Mouse (Mus musculus) midbrain, embryonic 15.5 days (tissue): Measurements from ENCODE around the gene Htra2. TPM values are rescaled to one million over a fixed set of nuclear protein-coding genes. Genes with fewer than 3 reads are reported as not detected.

Experiments used
- ATAC-seq: fragments of 200-750 bp; cut with Nextera tagmentation; replicated peaks from 2 replicates; pipeline ENCODE4 v1.8.0; 2017; ENCODE audit warnings: moderate TSS enrichment
- H3K27ac ChIP-seq: fragments of 300-500 bp; sonication (generic); 2 replicates; pipeline ENCODE4 v1.5.1; 2015; ENCODE audit warnings: mild to moderate bottlenecking, inconsistent platforms
- H3K27me3 ChIP-seq: fragments of 300-500 bp; sonication (generic); replicated peaks from 2 replicates; pipeline ENCODE4 v1.6.1; 2015; ENCODE audit warnings: inconsistent platforms
- H3K36me3 ChIP-seq: fragments of 300-500 bp; sonication (generic); replicated peaks from 2 replicates; pipeline ENCODE4 v1.6.1; 2015; ENCODE audit warnings: inconsistent platforms
- H3K4me1 ChIP-seq: fragments of 300-500 bp; sonication (generic); 2 replicates; pipeline ENCODE4 v1.6.1; 2015; ENCODE audit warnings: inconsistent platforms
- H3K4me2 ChIP-seq: fragments of 300-500 bp; sonication (generic); 2 replicates; pipeline ENCODE4 v1.6.1; 2015; ENCODE audit warnings: inconsistent platforms, mild to moderate bottlenecking, moderate library complexity
- H3K4me3 ChIP-seq: fragments of 300-500 bp; sonication (generic); 2 replicates; pipeline ENCODE4 v1.5.1; 2015; ENCODE audit warnings: mild to moderate bottlenecking, inconsistent platforms
- H3K9ac ChIP-seq: fragments of 300-500 bp; sonication (generic); 2 replicates; pipeline ENCODE4 v1.6.1; 2015; ENCODE audit warnings: mild to moderate bottlenecking, inconsistent platforms
- H3K9me3 ChIP-seq: fragments of 300-500 bp; sonication (generic); 2 replicates; pipeline ENCODE4 v1.6.1; 2016; ENCODE audit warnings: inconsistent platforms
- WGBS: fragments of 180-500 bp; shearing (Covaris S2); methylation state at CpG from one replicate; pipeline ENCODE4 v1.1.7; 2015; ENCODE audit warnings: mixed read lengths; 5-methylcytosine and 5-hydroxymethylcytosine counted together
- polyA plus RNA-seq: library from polyadenylated mRNA; unstranded; fragments of >200 nt; fragmentation: Nextera tagmentation; extraction: Ambion mirVana; gene quantifications from 2 replicates; pipeline ENCODE4 v1.2.1, GENCODE M21; 2015

The Htra2 gene
- polyA plus RNA-seq, 1 experiment from 2014 or later: 81.2 TPM

- H3K4me1 ChIP-seq: peaks cover 27% of the 10 kb centered on the region
- no peaks in the 10 kb centered on the region for H3K36me3 ChIP-seq
- no peak for ATAC-seq
- peak overlapping the region; percentile 25 for H3K4me3 ChIP-seq
- no peak overlapping the region for H3K9ac ChIP-seq
- WGBS: under 1% methylated on average over 81 of the region's 81 CpGs
- no peak overlapping the region for H3K27ac ChIP-seq
- no peaks in the 10 kb centered on the region for H3K9me3 ChIP-seq
- H3K4me2 ChIP-seq: peak overlapping the region; percentile 38
- peaks cover 94% of the 10 kb centered on the region for H3K27me3 ChIP-seq
Measured at GRCm38 (mm10) chr6:83068706-83069487, 13.8 kb upstream of the Htra2 start.

GRCm38 (mm10) chr6:83068221-83068620 lies 13.1 kb upstream of the Htra2 start:
- Histone ChIP-seq H3K4me1 (peaks cover 27% of the 10 kb centered on the region), H3K4me2 (no peak overlapping the region), H3K4me3 (no peak overlapping the region), H3K27me3 (peaks cover 95% of the 10 kb centered on the region), H3K9ac (no peak overlapping the region), H3K27ac (no peak overlapping the region), H3K9me3 (no peaks in the 10 kb centered on the region), H3K36me3 (no peaks in the 10 kb centered on the region)
- ATAC-seq: no peak
- 1% methylated on average over 8 of the region's 8 CpGs for WGBS

- Histone ChIP-seq H3K4me3 (no peak overlapping the region), H3K27me3 (peaks cover 98% of the 10 kb centered on the region), H3K9ac (no peak overlapping the region), H3K9me3 (no peaks in the 10 kb centered on the region), H3K27ac (no peak overlapping the region), H3K36me3 (no peaks in the 10 kb centered on the region), H3K4me1 (peaks cover 27% of the 10 kb centered on the region), H3K4me2 (no peak overlapping the region)
- ATAC-seq: no peak
- WGBS: 17% methylated on average over 6 of the region's 6 CpGs
Measured at GRCm38 (mm10) chr6:83066441-83066840, 11.4 kb upstream of the Htra2 start.

GRCm38 (mm10) chr6:83065995-83066394 lies 10.9 kb upstream of the Htra2 start:
- no peaks in the 10 kb centered on the region for H3K36me3 ChIP-seq
- ATAC-seq: no peak
- 36% methylated on average over 8 of the region's 8 CpGs for WGBS
- H3K9me3 ChIP-seq: no peaks in the 10 kb centered on the region
- H3K4me2 ChIP-seq: no peak overlapping the region
- peaks cover 23% of the 10 kb centered on the region for H3K4me1 ChIP-seq
- peaks cover 96% of the 10 kb centered on the region for H3K27me3 ChIP-seq
- H3K27ac ChIP-seq: no peak overlapping the region
- no peak overlapping the region for H3K9ac ChIP-seq
- H3K4me3 ChIP-seq: no peak overlapping the region

GRCm38 (mm10) chr6:83058725-83059124 lies 3.7 kb upstream of the Htra2 start:
- H3K4me3 ChIP-seq: no peak overlapping the region
- H3K4me2 ChIP-seq: no peak overlapping the region
- 83% methylated on average over 2 of the region's 2 CpGs for WGBS
- peaks cover 17% of the 10 kb centered on the region for H3K4me1 ChIP-seq
- ATAC-seq: no peak
- peaks cover 4% of the 10 kb centered on the region; the same call in 1 of the 2 replicates for H3K36me3 ChIP-seq
- no peak overlapping the region for H3K9ac ChIP-seq
- H3K27ac ChIP-seq: no peak overlapping the region
- H3K9me3 ChIP-seq: no peaks in the 10 kb centered on the region
- peaks cover 27% of the 10 kb centered on the region for H3K27me3 ChIP-seq

- H3K27ac ChIP-seq: no peak within 1 kb of the TSS
- peaks cover 4% of the 10 kb centered on the region; the same call in 1 of the 2 replicates for H3K36me3 ChIP-seq
- peaks cover 26% of the 10 kb centered on the region for H3K4me1 ChIP-seq
Measured at GRCm38 (mm10) chr6:83057790-83058189, 2.7 kb upstream of the Htra2 start, which contains the start of gene Dqx1. Dqx1 (plus strand) TSS chr6:83057844.

GRCm38 (mm10) chr6:83054074-83054851 lies 810 bp downstream of the Htra2 start, which contains the start of gene Aup1:
Aup1 (plus strand) TSS chr6:83054521.
- H3K4me2 ChIP-seq: peak within 1 kb of the TSS; percentile 82
- WGBS: 0% methylated on average over 58 of the region's 64 CpGs
- peaks cover 4% of the 10 kb centered on the region; the same call in 1 of the 2 replicates for H3K36me3 ChIP-seq
- peak within 1 kb of the TSS; percentile 78 for H3K9ac ChIP-seq
- H3K27me3 ChIP-seq: no peaks in the 10 kb centered on the region
- H3K27ac ChIP-seq: peak within 1 kb of the TSS; percentile 84
- H3K4me1 ChIP-seq: peaks cover 32% of the 10 kb centered on the region
- H3K9me3 ChIP-seq: no peaks in the 10 kb centered on the region
- peak within 1 kb of the TSS; percentile 53 for H3K4me3 ChIP-seq
- ATAC-seq: peak; percentile 98

More at GRCm38 (mm10) chr6:83057790-83058189, 2.7 kb upstream of the Htra2 start, which contains the start of gene Dqx1:
- Histone ChIP-seq H3K4me2 (no peak within 1 kb of the TSS), H3K4me3 (no peak within 1 kb of the TSS), H3K27me3 (peaks cover 18% of the 10 kb centered on the region), H3K9ac (no peak within 1 kb of the TSS), H3K9me3 (no peaks in the 10 kb centered on the region)
- WGBS: 52% methylated on average over 3 of the region's 3 CpGs
- no peak for ATAC-seq

GRCm38 (mm10) chr6:83053136-83053960 lies 1.7 kb downstream of the Htra2 start:
- Histone ChIP-seq H3K4me3 (peak overlapping the region; percentile 53), H3K4me1 (peaks cover 32% of the 10 kb centered on the region), H3K27ac (peak overlapping the region; percentile 84), H3K4me2 (peak overlapping the region; percentile 82), H3K27me3 (no peaks in the 10 kb centered on the region), H3K9me3 (no peaks in the 10 kb centered on the region), H3K36me3 (peaks cover 4% of the 10 kb centered on the region; the same call in 1 of the 2 replicates), H3K9ac (peak overlapping the region; percentile 78)
- WGBS: 2% methylated on average over 26 of the region's 26 CpGs
- peak; percentile 5 for ATAC-seq

GRCm38 (mm10) chr6:83049367-83049766 lies 5.7 kb downstream of the Htra2 start:
- ATAC-seq: no peak
- H3K4me3 ChIP-seq: no peak overlapping the region
- H3K27ac ChIP-seq: no peak overlapping the region
- H3K4me1 ChIP-seq: peaks cover 14% of the 10 kb centered on the region
- 75% methylated on average over 10 of the region's 10 CpGs for WGBS
- no peak overlapping the region for H3K9ac ChIP-seq
- H3K4me2 ChIP-seq: no peak overlapping the region
- H3K27me3 ChIP-seq: no peaks in the 10 kb centered on the region
- no peaks in the 10 kb centered on the region for H3K9me3 ChIP-seq
- no peaks in the 10 kb centered on the region for H3K36me3 ChIP-seq

- no peak overlapping the region for H3K4me3 ChIP-seq
- no peaks in the 10 kb centered on the region for H3K36me3 ChIP-seq
- no peak overlapping the region for H3K27ac ChIP-seq
- H3K9me3 ChIP-seq: no peaks in the 10 kb centered on the region
- no peak for ATAC-seq
- H3K27me3 ChIP-seq: no peaks in the 10 kb centered on the region
- WGBS: 83% methylated on average over 9 of the region's 9 CpGs
- H3K9ac ChIP-seq: no peak overlapping the region
- H3K4me2 ChIP-seq: no peak overlapping the region
- H3K4me1 ChIP-seq: no peaks in the 10 kb centered on the region
Measured at GRCm38 (mm10) chr6:83044742-83045141, 10.3 kb downstream of the Htra2 start.

- Histone ChIP-seq H3K4me2 (no peak overlapping the region), H3K9ac (no peak overlapping the region), H3K27ac (no peak overlapping the region), H3K4me3 (no peak overlapping the region), H3K4me1 (no peaks in the 10 kb centered on the region), H3K27me3 (no peaks in the 10 kb centered on the region), H3K36me3 (no peaks in the 10 kb centered on the region), H3K9me3 (no peaks in the 10 kb centered on the region)
- 91% methylated on average over 5 of the region's 5 CpGs for WGBS
- no peak for ATAC-seq
Measured at GRCm38 (mm10) chr6:83043993-83044392, 11.1 kb downstream of the Htra2 start.

GRCm38 (mm10) chr6:83043561-83043960 lies 11.5 kb downstream of the Htra2 start:
- Histone ChIP-seq H3K9ac (no peak overlapping the region), H3K27ac (no peak overlapping the region), H3K4me1 (peaks cover 3% of the 10 kb centered on the region), H3K36me3 (no peaks in the 10 kb centered on the region), H3K9me3 (no peaks in the 10 kb centered on the region), H3K4me2 (no peak overlapping the region), H3K27me3 (no peaks in the 10 kb centered on the region), H3K4me3 (no peak overlapping the region)
- ATAC-seq: no peak
- WGBS: 58% methylated on average over 6 of the region's 6 CpGs
